Mouse (Mus musculus): Measurements from ENCODE around the gene Cul4a.

DNA sequence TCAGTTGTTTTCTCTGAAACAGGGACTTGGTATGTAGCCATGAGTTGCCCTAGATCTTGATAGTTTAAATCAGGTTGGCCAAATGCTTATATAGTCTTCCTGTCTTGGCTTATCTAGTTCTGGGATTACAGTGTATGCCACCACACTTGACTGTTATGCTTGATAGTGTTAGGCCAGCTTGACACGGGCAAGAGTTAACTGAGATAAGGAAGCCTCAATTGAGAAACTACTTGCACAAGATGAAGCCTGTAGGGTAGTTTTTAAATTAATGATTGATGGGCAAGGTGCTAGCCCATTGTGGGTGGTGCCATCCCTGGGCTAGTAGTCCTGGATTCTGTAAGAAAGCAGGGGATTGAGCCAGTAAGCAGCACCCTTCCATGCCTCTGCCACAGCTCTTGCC lies 58.1 kb downstream of the Cul4a start:
- TF ChIP-seq POLR2A (IDR thresholded peaks at IDR 0.05; ENCODE audit: insufficient read depth, low read depth, low read length) = no peak
- no peak for TF ChIP-seq CTCF (IDR thresholded peaks at IDR 0.05; ENCODE audit: insufficient read depth, low read depth, low read length)

All from olfactory bulb, adult 2 months (tissue).